Comparison of ENCODE assay signal across 9 mouse cellular contexts in the genomic region with DNA sequence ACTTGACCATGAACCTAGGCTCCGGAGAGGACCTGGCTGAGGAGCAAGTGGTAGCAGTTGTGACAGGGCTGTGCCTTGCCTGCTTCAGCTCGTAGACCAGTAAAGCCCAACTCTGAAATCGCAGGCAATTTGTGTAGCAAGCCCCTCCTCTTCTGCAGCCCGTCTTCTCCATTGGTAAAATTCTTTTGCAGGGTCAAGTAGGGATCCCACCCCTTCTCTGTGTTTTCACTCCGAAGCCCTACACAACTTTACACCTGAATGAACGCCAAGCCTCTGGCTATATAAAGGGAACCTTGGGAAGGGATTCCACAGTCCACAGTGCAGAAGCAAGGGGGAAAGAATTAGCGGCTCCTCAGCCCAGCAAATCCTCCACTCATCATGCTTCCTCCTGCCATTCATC. TPM values are rescaled to one million over a fixed set of nuclear protein-coding genes. Genes with fewer than 3 reads are reported as not detected.
A peak's percentile ranks its signal among the peaks of the same experiment; 100 is the strongest.
DNase-seq lines count a peak whose midpoint lies in the region; ATAC-seq lines count a peak whose summit lies in the region.
"Had no signal": no experiment of that assay in that cellular context is flagged by ENCODE, and none has a peak within 500 bp of the region (broad histone marks: within the 10 kb centered on the region; RNA-seq: fewer than 3 reads in every experiment).

Gene Sostdc1, plus strand, starts transcription at position 224 of the 400 bp plus-strand sequence.

- H3K27me3 ChIP-seq in hindbrain, embryonic 12.5 days: no peaks in the 10 kb centered on the region
- H3K27me3 ChIP-seq in limb, embryonic 11.5 days (ENCODE audit: control insufficient read depth, insufficient read depth, low read length): no peaks in the 10 kb centered on the region

- no peaks in the 10 kb centered on the region for H3K36me3 ChIP-seq in hindbrain, embryonic 12.5 days
- H3K36me3 ChIP-seq in limb, embryonic 11.5 days (ENCODE audit: control insufficient read depth, insufficient read depth, low read length): no peaks in the 10 kb centered on the region
- H3K36me3 ChIP-seq: liver, embryonic 12.5 days had no signal

- DNase-seq in CD4-positive helper T cell, adult 2 months (ENCODE audit: low read depth, low spot score): peak; percentile 10
- DNase-seq in ZHBTc4 (ENCODE audit: low read depth, low spot score): peak; percentile 77
- peak; percentile 42 for DNase-seq in limb, embryonic 11.5 days (ENCODE audit: low spot score)
- DNase-seq in cerebellum, adult 11-12 months: no peak
- no peak for DNase-seq in left cerebral cortex, postnatal 25 days (ENCODE audit: low spot score in 2 of 2)
- no peak for DNase-seq in natural killer cell, adult 2 months (ENCODE audit: low spot score in 2 of 2)
- DNase-seq in layer of hippocampus, adult 18-20 months (ENCODE audit: low spot score in 2 of 2): no peak

- 9% methylated on average over 7 of the region's 7 CpGs for WGBS in hindbrain, embryonic 12.5 days
- 5% methylated on average over 7 of the region's 7 CpGs for WGBS in limb, embryonic 11.5 days

- no peak for ATAC-seq in hindbrain, embryonic 12.5 days (ENCODE audit: low FRiP score)
- ATAC-seq in limb, embryonic 11.5 days (ENCODE audit: insufficient number of reproducible peaks, low FRiP score, low TSS enrichment, low read depth): no peak
- ATAC-seq: liver, embryonic 12.5 days had no signal

- intact Hi-C loops in left cerebral cortex, postnatal 25 days (cut with DNase I): no loop called here

- H3K4me3 ChIP-seq in hindbrain, embryonic 12.5 days: 0 out of 2 replicates have a peak within 1 kb of the TSS, but pooled peaks have one; percentile 7
- peak within 1 kb of the TSS; percentile 7; the same call in 1 of the 2 replicates for H3K4me3 ChIP-seq in limb, embryonic 11.5 days (ENCODE audit: low read depth, low read length)
- H3K4me3 ChIP-seq: liver, embryonic 12.5 days had no signal

- H3K9ac ChIP-seq in hindbrain, embryonic 12.5 days: no peak within 1 kb of the TSS
- H3K9ac ChIP-seq in limb, embryonic 11.5 days (ENCODE audit: low read length): 0 out of 2 replicates have a peak within 1 kb of the TSS, but pooled peaks have one; percentile 23
- H3K9ac ChIP-seq: liver, embryonic 12.5 days had no signal

- H3K4me1 ChIP-seq in hindbrain, embryonic 12.5 days: 0 out of 2 replicates have a peak, but pooled peaks cover 3% of the 10 kb centered on the region
- H3K4me1 ChIP-seq in limb, embryonic 11.5 days (ENCODE audit: control insufficient read depth, insufficient read depth, low read length): peaks cover 10% of the 10 kb centered on the region; the same call in 1 of the 2 replicates
- H3K4me1 ChIP-seq: liver, embryonic 12.5 days had no signal

- H3K27ac ChIP-seq in hindbrain, embryonic 12.5 days: no peak within 1 kb of the TSS
- H3K27ac ChIP-seq in limb, embryonic 11.5 days (replicated peaks; ENCODE audit: low read depth, low read length): peak within 1 kb of the TSS; percentile 45; the same call in 1 of the 2 replicates
- H3K27ac ChIP-seq: liver, embryonic 12.5 days had no signal

- no peaks in the 10 kb centered on the region for H3K9me3 ChIP-seq in hindbrain, embryonic 12.5 days (replicated peaks)
- no peaks in the 10 kb centered on the region for H3K9me3 ChIP-seq in limb, embryonic 11.5 days (ENCODE audit: control insufficient read depth, low read length)
- H3K9me3 ChIP-seq: liver, embryonic 12.5 days had no signal

- H3K4me2 ChIP-seq in hindbrain, embryonic 12.5 days (replicated peaks): peak within 1 kb of the TSS; percentile 36
- H3K4me2 ChIP-seq in limb, embryonic 11.5 days (ENCODE audit: low read depth, severe bottlenecking): peak within 1 kb of the TSS; percentile 38
- H3K4me2 ChIP-seq: liver, embryonic 12.5 days had no signal

RNA-seq across cellular contexts. Expression of gene Sostdc1, which starts in this region (rescaled TPM):
- 17.4 and 17.9 TPM in 2 replicates for polyA plus RNA-seq in hindbrain, embryonic 12.5 days (2016; fragmentation: Nextera tagmentation; extraction: Ambion mirVana)
- 22.6 and 31.0 TPM in 2 replicates for polyA plus RNA-seq in limb, embryonic 11.5 days (2014; fragmentation: Nextera tagmentation; extraction: Ambion mirVana)
- 1 to 10 TPM; 3.0 to 5.0 TPM for total RNA-seq in left cerebral cortex, postnatal 25 days (2021)
- total RNA-seq in layer of hippocampus, adult 18-20 months (2021): 1 to 10 TPM; 2.9 to 5.0 TPM

Comparison
In these comparisons a context has a peak if more than half of its experiments do, and no peak if none do; other contexts are left out.
1. DNase-seq: peak in CD4-positive helper T cell, adult 2 months (single experiment), ZHBTc4 (single experiment) and limb, embryonic 11.5 days (single experiment); none in cerebellum, adult 11-12 months (single experiment), left cerebral cortex, postnatal 25 days (0 of 2), natural killer cell, adult 2 months (0 of 2) and layer of hippocampus, adult 18-20 months (0 of 2).